Mouse (Mus musculus): Measurements from ENCODE around the gene Clic6. TPM values are rescaled to one million over a fixed set of nuclear protein-coding genes. Genes with fewer than 3 reads are reported as not detected.
A peak's percentile ranks its signal among the peaks of the same experiment; 100 is the strongest.

Gene Clic6
- under 1 TPM; 0.34 to 0.63 (median 0.41) TPM for total RNA-seq (2022)

DNA sequence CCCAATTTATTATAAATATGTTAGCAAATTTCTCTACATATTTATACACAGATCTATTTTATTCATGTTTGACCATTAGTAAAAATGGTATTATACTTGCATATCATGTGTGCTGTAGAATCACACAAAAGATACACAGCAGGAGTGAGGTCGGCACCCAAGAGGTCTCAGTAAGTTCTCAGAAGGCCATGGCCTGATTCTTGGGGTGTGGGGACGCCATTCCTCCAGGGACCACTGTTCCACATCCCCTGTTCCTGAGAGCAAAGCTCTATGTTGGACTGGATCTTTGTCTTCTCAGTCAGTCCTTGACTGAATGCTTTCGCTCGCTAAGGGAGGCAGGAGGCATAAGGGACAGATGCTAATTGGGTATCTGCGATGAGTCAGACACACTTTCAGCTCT is at the start of gene Clic6:
Clic6 (plus strand) TSS at position 301 of the 400 bp plus-strand sequence.
- no peak for DNase-seq (ENCODE audit: low spot score)

GRCm38 (mm10) chr16:92439775-92440174 is 45.8 kb upstream of the Clic6 start:
- no peak for DNase-seq (ENCODE audit: low spot score)

GRCm38 (mm10) chr16:92440229-92440628 is 45.3 kb upstream of the Clic6 start:
- no peak for DNase-seq (ENCODE audit: low spot score)

DNA sequence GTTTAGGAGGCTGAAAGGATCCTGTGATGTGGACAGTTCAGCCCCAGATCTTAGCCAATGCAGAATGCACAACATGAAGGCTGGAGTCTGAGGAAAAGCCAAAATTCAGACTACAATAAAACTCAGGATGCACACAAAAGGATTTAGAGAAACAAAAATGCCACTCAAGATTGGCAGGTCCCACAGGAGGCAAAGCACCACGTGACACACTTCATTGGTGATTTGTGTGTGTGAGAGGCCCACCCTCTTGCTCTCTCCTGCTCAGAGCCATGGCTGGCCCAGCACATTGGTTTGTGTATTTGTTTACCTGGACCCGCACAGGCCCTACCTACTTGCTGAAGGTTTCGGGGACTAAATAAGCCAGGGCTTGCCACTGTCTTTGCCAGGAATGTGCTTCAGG is 44.3 kb upstream of the Clic6 start:
- no peak for DNase-seq (ENCODE audit: low spot score)

DNA sequence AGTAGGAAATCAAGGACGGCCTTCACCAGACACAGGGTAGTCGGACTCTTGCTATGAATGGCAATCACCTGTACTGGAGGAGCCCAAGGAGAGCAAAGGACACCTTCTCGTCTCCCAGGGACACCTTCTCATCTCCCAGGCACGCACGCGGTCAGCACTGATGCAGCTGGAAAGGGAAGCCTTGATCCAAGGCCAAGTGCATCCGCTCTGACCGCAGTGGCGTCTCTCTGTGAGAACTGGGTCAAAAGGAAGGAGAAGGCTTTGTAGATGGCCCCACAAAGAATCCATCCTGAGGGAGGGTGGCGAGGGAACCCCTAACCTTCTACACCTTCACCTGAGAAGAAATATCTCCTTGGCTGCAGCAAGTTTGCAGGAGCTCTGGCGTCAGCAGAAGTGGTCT is 43.4 kb upstream of the Clic6 start:
- no peak for DNase-seq (ENCODE audit: low spot score)

GRCm38 (mm10) chr16:92442946-92443345 is 42.6 kb upstream of the Clic6 start:
- DNase-seq (ENCODE audit: low spot score), result no peak

- peak; percentile 78 for DNase-seq (ENCODE audit: low spot score)
These were observed 41.9 kb upstream of the Clic6 start for GRCm38 (mm10) chr16:92443644-92444113.

DNA sequence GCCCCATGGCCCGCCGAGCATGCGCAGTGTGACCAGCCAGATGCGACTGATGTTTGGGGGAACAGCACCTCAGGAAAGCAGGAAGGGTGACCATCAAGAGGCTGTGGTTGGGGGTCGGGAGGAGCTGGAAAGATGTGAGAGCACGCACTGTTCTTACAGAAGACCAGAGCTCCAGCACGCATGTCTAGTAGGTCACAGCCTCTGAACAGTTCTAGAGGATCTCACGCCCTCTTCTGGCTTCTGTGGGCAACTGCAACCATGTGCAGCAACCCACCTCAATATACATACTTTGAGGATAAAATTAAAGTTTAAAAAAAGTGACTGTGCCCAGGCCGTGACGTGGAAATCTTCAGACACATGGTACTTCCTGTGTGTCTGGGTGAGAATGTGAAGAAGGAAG is 40.2 kb upstream of the Clic6 start:
- no peak for DNase-seq (ENCODE audit: low spot score)

DNA sequence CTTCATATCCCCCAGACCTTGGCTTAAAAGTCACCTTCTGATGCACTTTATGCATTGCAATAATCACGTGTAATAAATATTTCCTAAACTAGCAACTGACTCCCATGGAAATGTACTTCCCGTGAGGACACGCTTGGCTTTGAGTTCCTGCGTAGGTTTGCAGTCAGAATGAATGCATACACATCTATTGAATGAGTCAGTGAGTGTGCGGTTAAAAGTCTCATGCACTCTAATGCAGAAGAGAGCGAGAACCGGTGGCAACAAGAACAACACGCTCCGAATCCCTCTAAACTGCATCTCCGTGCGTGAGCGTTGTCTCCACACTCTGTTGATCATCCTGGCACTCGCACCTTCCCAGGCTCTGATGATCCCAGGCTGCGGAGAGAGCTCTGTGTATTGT is 36.5 kb upstream of the Clic6 start:
- DNase-seq (ENCODE audit: low spot score), result no peak

DNA sequence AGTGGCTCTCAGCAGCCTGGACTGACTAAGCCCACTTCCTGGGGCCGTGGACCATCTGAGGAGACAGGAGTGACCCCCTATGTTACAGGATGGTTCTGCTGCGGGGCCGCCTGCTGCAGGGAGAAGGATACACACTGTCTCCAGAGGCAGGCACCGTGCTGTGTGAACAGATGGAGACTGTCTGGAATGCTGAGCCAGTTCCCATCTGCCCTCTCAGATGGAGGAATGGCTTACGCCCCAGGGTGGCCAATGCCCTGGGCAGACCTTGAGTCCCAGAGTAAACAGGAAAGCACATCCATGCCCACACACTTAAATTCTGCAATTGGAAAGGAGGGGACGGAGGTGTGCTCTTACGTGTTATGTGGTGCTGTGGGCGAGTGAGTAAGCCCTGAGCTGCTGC is 35.2 kb upstream of the Clic6 start:
- DNase-seq (ENCODE audit: low spot score), result no peak

DNA sequence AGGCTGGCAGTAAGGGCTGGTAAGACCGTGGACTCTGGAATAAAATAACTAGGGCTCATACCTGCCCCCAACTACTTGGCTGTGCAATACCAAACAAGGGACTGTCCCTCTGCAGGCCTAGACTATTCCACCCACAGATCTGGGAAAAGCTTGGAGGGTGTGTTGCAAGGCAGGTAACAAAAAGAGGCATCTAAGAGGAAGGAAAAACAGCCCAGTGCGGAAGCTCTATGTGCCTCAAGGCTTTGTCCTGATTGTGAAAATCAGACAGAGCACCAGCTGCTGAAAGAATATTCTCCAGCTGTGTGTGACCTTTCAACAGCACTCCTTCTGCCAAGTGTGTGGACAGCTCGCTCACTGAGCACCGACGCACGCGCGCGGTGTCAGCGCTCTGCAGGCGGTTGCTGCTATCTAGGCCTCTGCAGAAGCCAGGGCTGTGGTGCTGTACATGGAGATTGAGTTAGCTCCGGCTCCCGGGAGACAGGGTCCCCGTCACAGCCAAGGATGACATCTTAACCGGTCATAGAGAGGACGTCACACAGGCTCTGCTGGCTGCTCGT is 33.9 kb upstream of the Clic6 start:
- DNase-seq (ENCODE audit: low spot score), result peak; percentile 69

DNA sequence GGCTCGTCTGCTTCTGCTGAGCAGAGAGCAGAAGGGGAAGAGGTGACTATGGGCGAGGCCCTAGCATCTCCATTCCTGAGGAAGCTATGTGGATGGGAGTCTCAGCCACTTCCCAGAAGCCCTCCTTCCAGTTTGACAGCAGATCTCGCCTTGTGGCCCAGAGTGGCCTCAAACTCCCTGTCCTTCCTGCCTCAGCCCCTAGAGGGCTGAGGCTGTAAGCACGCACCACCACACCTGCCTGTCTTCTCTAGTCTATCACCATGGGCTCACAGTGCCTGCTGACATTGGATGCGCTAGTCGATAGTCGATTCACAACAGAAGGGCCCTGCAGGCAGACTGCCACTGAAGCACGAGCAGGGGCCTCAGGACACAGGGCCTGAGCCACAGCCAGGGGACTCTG is 32.9 kb upstream of the Clic6 start:
- DNase-seq (ENCODE audit: low spot score), result no peak

DNA sequence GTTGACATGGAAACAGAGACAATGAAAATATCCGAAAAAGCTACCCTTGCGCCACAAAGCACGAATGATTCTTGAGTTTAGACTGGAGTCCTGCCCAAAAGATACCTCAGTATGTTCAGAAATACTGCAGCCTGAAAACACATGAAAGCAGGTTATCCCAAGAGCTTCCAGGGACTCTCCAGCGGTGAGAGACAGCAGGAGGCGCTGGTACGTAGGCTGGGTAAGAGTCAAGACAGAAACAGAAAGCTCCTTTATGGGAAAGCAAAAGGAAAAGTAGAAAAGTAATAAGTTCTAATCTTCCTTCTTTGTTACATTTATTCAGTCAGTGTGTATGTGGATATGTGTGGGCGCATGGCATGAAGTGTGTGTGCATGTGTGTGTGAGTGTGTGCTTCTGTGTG is 31.5 kb upstream of the Clic6 start:
- no peak for DNase-seq (ENCODE audit: low spot score)

GRCm38 (mm10) chr16:92454495-92454894 is 31.0 kb upstream of the Clic6 start:
- no peak for DNase-seq (ENCODE audit: low spot score)

- no peak for DNase-seq (ENCODE audit: low spot score)
These were observed 30.0 kb upstream of the Clic6 start for GRCm38 (mm10) chr16:92455488-92455887.

DNA sequence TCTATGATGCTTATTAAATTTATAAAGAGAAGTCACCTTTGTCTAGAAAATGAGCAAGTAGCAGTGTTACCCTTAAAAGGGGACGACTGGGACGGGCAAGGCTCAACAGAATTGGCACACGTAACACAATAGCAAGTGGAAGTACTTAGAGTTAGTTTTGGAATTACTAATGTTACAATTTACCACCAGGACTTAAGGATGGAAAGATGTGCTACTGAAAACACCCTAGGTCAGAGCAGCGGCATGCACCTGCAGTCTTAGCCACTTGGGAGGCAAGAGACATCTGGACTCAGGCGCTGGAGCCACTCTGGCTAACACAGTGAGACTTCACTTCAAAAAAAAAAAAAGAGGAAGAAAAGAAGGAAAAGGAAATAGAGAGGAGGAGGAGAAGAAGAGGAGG is 29.6 kb upstream of the Clic6 start:
- DNase-seq (ENCODE audit: low spot score), result no peak

DNA sequence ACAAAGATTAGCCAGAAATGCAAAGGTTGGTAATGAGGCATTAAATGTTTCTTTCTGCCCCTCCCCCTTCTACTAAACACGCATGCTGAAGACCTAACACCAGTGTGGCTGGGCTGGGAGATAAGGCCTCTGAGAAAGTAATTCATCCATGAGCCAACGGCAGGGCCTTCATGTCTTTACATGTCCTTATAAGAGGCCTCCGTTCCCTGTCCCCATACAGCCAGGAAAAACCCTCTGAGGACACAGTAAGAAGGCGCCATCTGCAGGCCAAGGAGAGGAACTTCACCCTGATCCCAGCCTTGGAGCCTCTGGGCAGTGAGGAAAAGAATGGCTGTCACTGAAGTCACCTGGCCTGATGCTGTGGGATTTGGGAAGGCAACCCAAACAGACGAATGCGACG is 27.9 kb upstream of the Clic6 start:
- peak; percentile 71 for DNase-seq (ENCODE audit: low spot score)

DNA sequence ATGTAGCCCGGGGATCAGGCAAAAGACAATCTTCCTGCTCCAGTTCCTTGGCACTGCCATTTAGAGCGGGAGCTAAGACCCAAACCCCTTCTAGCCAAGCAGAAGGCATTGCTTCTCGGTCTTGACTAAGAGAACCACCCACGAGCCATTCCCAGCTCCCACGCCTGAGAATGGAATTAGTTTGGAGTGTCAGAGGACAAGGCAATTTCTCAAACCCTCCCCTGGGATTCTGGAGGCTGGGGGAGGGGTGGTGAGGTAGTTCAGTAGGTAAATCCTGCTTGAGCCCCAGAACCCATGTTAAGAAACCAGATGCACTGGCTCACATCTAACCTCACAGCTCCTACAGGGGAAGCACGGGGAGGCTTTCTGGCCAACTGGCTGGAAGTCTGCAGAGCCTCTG is 24.1 kb upstream of the Clic6 start:
- DNase-seq (ENCODE audit: low spot score), result no peak

DNA sequence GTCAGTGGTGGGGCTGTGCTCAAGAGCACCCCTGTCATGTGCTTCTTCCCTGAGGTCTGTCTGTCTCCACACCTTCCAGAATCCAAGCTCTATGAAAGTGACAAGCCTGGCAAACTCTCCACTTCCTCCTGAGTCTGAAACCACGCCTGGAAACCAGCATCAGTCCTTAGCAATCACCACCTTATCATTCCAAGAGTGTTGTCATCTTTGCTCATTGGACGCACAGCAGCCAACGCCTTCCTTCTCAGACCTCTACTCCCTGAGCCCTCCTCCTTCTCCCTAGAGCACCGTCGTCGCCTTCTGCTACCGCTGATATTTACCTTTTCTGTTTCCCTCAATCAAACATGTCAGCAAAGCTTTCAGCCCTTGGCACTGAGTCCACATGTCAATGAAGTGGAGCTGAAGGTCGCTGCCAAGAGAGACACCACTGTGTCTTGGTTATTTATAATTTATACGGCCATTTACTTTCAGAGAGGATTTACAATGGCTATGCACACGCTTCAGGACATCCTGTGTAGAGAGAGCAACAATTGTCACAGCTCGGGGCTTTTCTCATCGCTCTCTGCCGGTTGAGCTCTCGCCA is 21.1 kb upstream of the Clic6 start:
- no peak for DNase-seq (ENCODE audit: low spot score)

DNA sequence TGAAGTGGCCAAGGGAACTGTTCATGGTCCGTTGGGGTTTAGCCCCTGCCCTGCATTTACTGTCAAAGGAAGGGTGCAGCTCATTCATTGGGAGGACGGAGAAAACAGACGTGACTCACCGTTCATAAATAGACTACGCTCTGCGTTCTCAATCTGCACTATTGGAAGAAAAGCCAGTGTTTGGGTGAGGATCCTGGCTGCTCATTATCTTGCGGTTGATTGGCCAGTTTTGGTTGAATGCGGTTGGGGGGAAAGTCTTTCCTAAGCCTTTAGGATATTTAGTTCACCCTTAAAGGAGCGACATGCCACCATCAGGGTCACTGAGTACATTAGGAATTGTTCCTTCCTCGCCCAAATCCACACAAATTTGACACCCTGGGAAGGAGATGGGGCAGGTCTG is 20.3 kb upstream of the Clic6 start:
- no peak for DNase-seq (ENCODE audit: low spot score)

GRCm38 (mm10) chr16:92465642-92466526 is 19.7 kb upstream of the Clic6 start:
- peak; percentile 99 for DNase-seq (ENCODE audit: low spot score)

- DNase-seq (ENCODE audit: low spot score), result no peak
These were observed 18.5 kb upstream of the Clic6 start for GRCm38 (mm10) chr16:92467041-92467440.

GRCm38 (mm10) chr16:92468459-92468858 is 17.1 kb upstream of the Clic6 start:
- peak; percentile 25 for DNase-seq (ENCODE audit: low spot score)
